Mouse (Mus musculus) spleen, adult 2 months (tissue): ENCODE measurements around the gene Eml1. TPM values are rescaled to one million over a fixed set of nuclear protein-coding genes. Genes with fewer than 3 reads are reported as not detected.
A peak's percentile ranks its signal among the peaks of the same experiment; 100 is the strongest.

Source experiments
- DNase-seq, 2 experiments: peaks; one replicate each; pipeline versions ENCODE4 v3.0.0 to v3.0.0-alpha.2; 2012 to 2021; ENCODE audit warnings: low spot score in 2 of 2, low read depth in 1 of 2
- H3K27ac ChIP-seq: fragments of 200-500 bp; 2 replicates; pipeline ENCODE4 v1.5.1; 2012; ENCODE audit warnings: low read length, inconsistent platforms; ENCODE audit not compliant: insufficient read depth
- H3K27me3 ChIP-seq: fragments of 200-500 bp; 2 replicates; pipeline ENCODE4 v1.6.1; 2012; ENCODE audit warnings: mild to moderate bottlenecking, moderate library complexity, low read length, inconsistent platforms; ENCODE audit not compliant: control insufficient read depth, insufficient read depth
- H3K36me3 ChIP-seq: fragments of 200-500 bp; 2 replicates; pipeline ENCODE4 v1.6.1; 2012; ENCODE audit warnings: mild to moderate bottlenecking, low read length, inconsistent platforms; ENCODE audit not compliant: control insufficient read depth, insufficient read depth
- H3K4me1 ChIP-seq: fragments of 200-500 bp; 2 replicates; pipeline ENCODE4 v1.6.1; 2011; ENCODE audit warnings: inconsistent platforms; ENCODE audit not compliant: control insufficient read depth, insufficient read depth, insufficient read length
- H3K4me3 ChIP-seq: fragments of 200-500 bp; 2 replicates; pipeline ENCODE4 v1.5.1; 2011; ENCODE audit warnings: mild to moderate bottlenecking, inconsistent platforms; ENCODE audit not compliant: insufficient read depth, insufficient read length; ENCODE audit errors: extremely low read depth
- CTCF ChIP-seq: fragments of 200-500 bp; IDR thresholded peaks from 2 replicates; pipeline ENCODE4 v1.5.1; 2011; ENCODE audit warnings: mild to moderate bottlenecking, inconsistent platforms; ENCODE audit not compliant: insufficient read depth, insufficient read length, insufficient replicate concordance; ENCODE audit errors: extremely low read depth
- POLR2A ChIP-seq: fragments of 200-500 bp; IDR thresholded peaks from 2 replicates; pipeline ENCODE4 v1.6.1; 2011; ENCODE audit warnings: low read depth, low read length, inconsistent platforms
- WGBS: fragments of 180-500 bp; shearing (Covaris S2); methylation state at CpG from one replicate; pipeline ENCODE4 v1.1.7; 2018; 5-methylcytosine and 5-hydroxymethylcytosine counted together
- polyA plus RNA-seq: library from polyadenylated mRNA; depleted of rRNA; stranded (reverse); fragments of >200 nt; gene quantifications from 2 replicates; pipeline ENCODE4 v1.2.3, GENCODE M21; 2012

The Eml1 gene
- polyA plus RNA-seq, 1 experiment, result 9.3 TPM

DNA sequence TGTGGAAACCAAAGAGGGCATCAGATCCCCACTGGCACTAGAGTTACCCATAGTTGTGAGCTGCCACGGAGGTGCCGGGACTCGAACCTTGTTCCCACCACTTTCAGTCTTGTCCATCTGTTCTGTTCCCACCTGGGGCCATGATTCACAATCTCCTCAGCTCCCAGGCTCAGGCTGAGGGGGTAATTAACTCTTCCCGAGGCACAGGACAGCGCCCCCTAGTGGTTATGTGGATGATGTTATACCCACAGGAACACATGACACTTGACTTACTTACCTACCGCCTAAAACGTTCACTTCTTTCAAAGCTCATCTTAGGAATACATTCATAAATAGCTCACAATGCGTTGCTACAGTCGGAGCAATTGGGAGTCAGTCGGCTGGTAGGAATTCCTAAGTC, 165.7 kb downstream of the Eml1 start:
- TF ChIP-seq CTCF (no peak), POLR2A (no peak)

DNA sequence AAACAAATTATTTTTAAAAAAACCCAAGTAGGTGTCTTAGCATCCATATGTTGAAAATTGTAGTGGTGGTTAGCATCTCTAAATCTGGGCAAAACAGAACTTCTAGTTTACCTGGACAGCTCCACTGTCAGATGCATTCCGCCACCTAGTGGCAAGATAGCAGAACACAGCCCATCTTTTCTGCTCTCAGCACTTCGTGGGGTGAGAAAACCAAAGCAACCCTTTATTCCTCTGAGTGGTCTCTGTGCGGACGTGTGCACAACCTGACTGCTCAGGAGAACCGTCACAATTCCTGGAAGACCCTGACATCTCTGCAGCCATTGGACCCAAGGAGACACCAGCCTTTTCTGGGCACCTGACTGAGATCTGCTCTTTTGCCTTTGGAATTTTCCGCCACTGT, 170.3 kb downstream of the Eml1 start:
- peak; percentile 9 to 18 for DNase-seq
- H3K36me3 ChIP-seq, result no peaks in the 10 kb centered on the region
- H3K27me3 ChIP-seq, result no peaks in the 10 kb centered on the region
- H3K4me3 ChIP-seq, result no peak overlapping the region
- H3K4me1 ChIP-seq, result no peaks in the 10 kb centered on the region
- WGBS, result 27% methylated on average over 6 of the region's 6 CpGs
- peak; percentile 57; the same call in 1 of the 2 replicates for TF ChIP-seq CTCF
- TF ChIP-seq POLR2A, result no peak
- H3K27ac ChIP-seq, result no peak overlapping the region

More for the DNA sequence above, 165.7 kb downstream of the Eml1 start:
- H3K27me3 ChIP-seq, result no peaks in the 10 kb centered on the region
- DNase-seq, result no peak
- WGBS, result 77% methylated on average over 10 of the region's 10 CpGs
- H3K4me1 ChIP-seq, result no peaks in the 10 kb centered on the region
- H3K27ac ChIP-seq, result no peak overlapping the region
- no peak overlapping the region for H3K4me3 ChIP-seq
- no peaks in the 10 kb centered on the region for H3K36me3 ChIP-seq

DNA sequence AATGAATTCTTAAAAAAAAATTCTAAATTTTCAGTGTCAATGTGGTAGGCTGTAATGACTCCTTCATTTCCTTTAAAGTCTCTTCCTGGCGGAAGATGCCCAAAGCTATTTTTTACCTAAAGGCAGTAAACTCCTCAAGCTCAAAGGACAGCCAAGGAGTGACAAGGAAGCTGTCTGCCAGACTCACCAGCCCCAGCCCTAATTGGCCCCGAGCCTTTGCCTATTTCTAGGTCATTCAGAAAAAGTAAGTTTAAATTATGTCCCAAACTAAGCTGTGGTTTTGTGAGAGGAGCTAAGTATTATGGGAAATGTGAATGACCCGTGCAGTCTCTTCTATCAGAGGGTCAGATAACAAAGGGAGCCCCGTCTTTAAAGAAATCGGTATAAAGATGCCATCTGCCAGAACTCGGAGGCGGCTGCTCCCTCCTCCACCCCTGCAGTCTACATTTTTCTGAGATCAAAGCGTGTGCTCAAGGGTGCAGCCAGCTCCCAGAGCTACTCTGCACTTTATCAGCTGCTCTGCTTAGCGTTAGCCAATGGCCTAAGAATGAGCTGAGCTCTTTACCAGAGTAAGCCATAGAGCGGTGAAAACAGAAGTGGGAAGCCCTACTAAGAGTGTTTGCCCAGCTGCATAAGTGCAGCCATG, 175.9 kb downstream of the Eml1 start:
- no peaks in the 10 kb centered on the region for H3K36me3 ChIP-seq
- no peak overlapping the region for H3K4me3 ChIP-seq
- no peaks in the 10 kb centered on the region for H3K4me1 ChIP-seq
- no peak for TF ChIP-seq CTCF
- no peak for TF ChIP-seq POLR2A
- H3K27me3 ChIP-seq, result no peaks in the 10 kb centered on the region
- no peak overlapping the region for H3K27ac ChIP-seq
- 33% methylated on average over 10 of the region's 10 CpGs for WGBS
- no peak for DNase-seq

DNA sequence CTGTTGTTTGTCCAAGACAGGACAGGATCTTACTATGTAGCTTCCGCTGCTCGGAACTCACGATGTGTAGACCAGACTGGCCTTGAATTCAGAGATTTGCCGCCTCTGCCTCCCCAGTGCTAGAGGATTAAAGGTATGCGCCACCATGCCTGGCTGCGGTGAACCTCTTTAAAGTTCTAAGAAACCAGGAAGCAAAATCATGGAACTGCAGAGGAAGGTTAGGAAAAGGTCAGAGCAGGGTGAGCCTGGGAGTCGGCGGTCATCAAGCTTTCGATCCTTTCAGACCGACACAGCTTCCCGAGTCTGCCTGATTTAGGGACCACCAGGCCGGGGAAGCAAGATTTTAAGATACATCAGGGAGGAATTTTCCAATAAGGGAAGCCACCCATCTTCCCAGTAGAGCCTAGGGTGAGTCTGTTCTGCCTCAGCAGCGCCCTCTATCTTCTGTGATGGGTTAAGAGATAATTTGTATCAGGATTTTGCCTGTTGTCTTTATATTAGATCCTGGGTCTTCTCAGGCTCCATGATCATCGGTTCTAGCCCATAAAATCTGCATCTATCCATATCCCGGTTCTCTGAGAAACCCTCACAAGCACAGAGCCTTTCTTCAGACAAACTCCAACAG, 176.6 kb downstream of the Eml1 start:
- H3K4me3 ChIP-seq, result no peak overlapping the region
- no peaks in the 10 kb centered on the region for H3K4me1 ChIP-seq
- no peak for DNase-seq
- H3K27me3 ChIP-seq, result no peaks in the 10 kb centered on the region
- H3K36me3 ChIP-seq, result no peaks in the 10 kb centered on the region
- 78% methylated on average over 15 of the region's 15 CpGs for WGBS
- H3K27ac ChIP-seq, result no peak overlapping the region
- TF ChIP-seq CTCF (no peak), POLR2A (no peak)

DNA sequence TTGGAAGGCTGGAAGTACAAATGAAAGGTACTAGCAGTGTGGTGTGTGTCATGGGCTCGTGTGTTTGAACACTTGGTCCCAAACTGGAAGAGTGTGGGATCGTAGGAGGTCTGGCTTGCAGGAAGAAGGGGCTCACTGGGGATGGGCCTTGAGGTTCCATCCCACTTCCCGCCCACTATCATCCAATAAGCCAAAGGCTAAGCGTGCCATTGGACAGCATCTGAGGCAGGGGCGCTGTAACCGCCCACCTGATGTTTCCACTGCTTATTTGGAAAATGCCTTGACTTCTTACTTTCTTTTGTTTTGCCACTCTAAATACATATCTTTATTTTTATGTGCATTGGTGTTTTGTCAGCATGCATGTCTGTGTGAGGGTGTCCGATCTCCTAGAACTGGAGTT, 181.0 kb downstream of the Eml1 start:
- 83% methylated on average over 7 of the region's 7 CpGs for WGBS
- Histone ChIP-seq H3K4me1 (peaks cover 5% of the 10 kb centered on the region; the same call in 1 of the 2 replicates), H3K36me3 (no peaks in the 10 kb centered on the region), H3K27me3 (peaks cover 16% of the 10 kb centered on the region), H3K27ac (no peak overlapping the region), H3K4me3 (no peak overlapping the region)
- TF ChIP-seq POLR2A, result no peak
- TF ChIP-seq CTCF, result no peak
- no peak for DNase-seq

DNA sequence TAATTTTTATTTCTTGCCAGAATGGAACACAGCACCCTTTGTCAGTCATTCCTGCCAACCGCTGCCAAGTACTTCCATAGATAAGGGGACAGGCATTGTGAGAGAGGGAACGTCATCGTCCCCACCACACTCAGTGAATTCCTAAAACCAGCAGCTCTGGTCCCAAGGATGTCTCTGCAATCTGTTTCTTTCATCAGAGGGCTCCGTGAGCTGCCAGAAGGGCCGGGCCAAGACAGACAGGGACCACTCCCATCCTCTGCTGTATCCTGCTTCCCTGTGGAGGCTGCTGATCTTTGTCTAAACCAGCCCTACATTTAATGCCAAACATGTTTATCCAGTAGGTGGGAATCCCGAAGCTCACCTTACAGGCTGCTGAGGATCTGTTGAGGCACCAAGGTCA, 182.3 kb downstream of the Eml1 start:
- H3K4me3 ChIP-seq, result no peak overlapping the region
- H3K27me3 ChIP-seq, result peaks cover 16% of the 10 kb centered on the region
- H3K27ac ChIP-seq, result no peak overlapping the region
- TF ChIP-seq POLR2A, result no peak
- TF ChIP-seq CTCF, result no peak
- peaks cover 5% of the 10 kb centered on the region; the same call in 1 of the 2 replicates for H3K4me1 ChIP-seq
- 79% methylated on average over 6 of the region's 6 CpGs for WGBS
- no peaks in the 10 kb centered on the region for H3K36me3 ChIP-seq
- DNase-seq, result no peak

DNA sequence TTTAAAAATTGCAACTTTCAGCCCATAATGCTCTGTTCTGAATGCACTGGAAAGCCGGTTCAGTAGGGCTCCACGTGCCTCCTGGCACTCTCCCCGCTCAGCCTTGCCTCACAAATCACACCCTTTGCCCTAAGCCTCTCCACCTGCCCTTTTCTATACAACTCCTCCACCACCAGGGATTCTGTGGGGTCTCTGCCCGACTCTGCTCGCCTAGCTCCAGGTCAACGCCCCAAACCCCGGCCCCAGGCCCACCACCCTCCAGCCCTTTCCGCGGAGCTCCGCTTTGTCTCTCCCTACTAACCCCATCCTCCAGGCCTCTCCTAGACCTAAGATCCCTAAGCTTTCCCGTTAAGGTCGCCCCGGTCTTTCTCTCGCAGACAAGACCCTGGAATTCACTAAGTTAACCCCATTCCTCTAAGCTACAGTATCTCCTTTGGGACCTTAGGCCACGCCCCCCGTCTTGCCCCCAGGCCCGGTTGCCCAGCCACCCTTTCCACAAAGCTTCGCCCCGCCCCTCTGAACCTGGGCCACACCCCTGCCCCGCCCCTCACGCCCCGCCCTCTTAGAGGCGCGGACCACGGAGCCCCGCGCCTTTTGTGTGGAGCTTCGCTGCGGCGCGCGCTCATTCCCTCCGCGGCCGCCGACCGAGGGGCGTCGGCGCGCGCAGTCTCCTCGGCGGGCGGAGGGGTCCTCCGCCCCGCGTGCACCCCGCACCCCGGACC, 183.5 kb downstream of the Eml1 start, which contains the start of gene Evl:
Evl (plus strand) TSS at position 601 of the 722 bp plus-strand sequence.
- H3K4me1 ChIP-seq, result peaks cover 5% of the 10 kb centered on the region; the same call in 1 of the 2 replicates
- no peak within 1 kb of the TSS for H3K27ac ChIP-seq
- no peaks in the 10 kb centered on the region for H3K36me3 ChIP-seq
- peak within 1 kb of the TSS; percentile 51 for H3K4me3 ChIP-seq
- peaks cover 16% of the 10 kb centered on the region for H3K27me3 ChIP-seq
- 5% methylated on average over 50 of the region's 50 CpGs for WGBS
- no peak for TF ChIP-seq POLR2A
- peak in 1 of 2 experiments; percentile 49 for DNase-seq
